Mouse (Mus musculus): ENCODE measurements at regions not wholly inside any gene's neighbourhood (a gene's known extent, or its start where the extent isn't known, plus 50 kb on each side); places are given as distances from the start of the nearest gene placed in this dataset.

DNA sequence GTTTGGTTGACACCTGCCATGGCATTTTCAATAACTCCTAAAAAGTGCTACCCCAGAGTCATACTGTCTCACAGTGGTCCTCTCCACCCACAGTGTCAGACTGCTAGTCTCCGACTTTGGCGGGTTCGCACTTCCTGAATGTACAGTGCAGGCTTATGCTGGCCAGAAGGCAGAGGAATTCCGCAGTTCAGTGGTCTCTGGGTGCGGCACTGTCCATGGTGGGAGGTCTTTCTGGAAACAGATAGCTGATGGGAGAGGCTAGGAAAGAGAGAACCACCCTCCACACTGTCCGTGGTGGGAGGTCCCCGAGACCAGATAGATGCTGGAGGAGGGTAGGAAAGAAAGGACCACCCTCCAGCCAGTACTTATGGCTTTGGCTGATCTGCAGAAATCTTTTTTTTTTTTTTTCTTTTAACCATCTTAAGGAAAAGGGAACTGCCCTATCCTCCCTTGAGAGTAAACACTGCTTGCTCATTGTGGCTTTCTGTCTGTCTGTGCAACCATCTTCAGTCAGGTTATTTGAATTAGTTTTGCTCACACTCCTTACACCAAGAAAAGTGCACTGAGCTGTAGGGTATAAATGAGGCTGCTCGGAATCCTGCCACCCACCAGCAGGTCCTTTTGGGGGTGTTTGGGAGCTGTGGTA is 227.2 kb downstream of the Kcnrg start:
- DNase-seq: no peak

DNA sequence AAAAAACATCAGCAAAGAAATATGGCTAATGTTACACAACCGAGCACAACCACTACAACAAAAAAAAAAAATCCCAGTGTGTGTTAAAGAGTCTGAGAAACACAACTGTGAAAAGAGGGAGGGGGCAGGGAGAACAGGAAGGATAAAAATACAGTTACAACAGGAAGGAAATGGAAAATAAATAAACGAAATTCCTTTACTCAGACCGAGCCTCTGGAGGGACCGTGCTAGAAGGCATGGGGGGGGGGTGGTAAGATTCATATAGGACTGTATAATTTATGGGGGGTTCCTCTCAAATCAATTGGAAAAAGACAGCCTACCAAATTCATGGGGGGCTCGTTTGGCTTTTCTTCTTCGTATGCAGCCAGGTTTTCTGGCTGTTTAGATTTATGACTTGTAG is 228.5 kb downstream of the Kcnrg start:
- no peak for DNase-seq

DNA sequence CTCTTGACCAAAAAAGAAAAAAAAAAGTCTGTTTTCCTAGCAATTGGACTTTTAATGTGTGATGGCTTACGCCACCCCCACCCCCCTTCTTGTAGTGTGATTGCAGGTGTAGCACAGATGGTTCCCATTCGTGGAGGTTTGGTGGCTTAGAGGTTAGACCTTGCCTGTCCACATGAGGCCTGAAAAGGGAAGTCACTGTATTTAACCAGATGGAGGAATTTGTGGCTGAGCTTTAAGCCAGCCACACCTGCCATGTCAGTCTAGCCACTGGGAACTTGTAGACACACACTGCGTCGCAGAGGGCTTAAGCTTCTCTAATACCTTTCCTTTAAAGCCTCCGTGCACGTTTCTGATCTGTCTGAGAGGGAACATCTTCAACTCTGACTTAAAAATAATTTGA is 229.0 kb downstream of the Kcnrg start:
- DNase-seq: no peak

DNA sequence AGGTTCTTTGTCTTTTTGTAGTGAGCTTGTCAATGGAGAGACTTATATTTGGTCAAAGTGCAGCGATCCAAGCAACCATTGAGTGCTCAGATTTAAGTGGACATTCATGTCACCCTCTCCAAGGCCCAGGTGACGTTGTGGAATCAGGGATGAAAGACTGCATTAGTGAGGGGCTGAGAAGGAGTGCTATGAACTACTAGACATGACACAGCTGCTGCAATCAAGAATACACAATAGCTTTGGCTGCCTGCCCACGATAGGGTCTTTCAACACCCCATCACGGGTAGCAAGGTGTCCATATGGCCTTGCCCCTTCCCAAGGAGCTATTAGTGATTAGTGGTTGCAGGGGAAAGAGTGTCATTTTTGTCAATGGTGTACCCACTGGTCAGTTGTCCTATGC is 229.7 kb downstream of the Kcnrg start:
- DNase-seq: no peak

GRCm38 (mm10) chr14:61837851-61838250 is 230.6 kb downstream of the Kcnrg start:
- DNase-seq: no peak

DNA sequence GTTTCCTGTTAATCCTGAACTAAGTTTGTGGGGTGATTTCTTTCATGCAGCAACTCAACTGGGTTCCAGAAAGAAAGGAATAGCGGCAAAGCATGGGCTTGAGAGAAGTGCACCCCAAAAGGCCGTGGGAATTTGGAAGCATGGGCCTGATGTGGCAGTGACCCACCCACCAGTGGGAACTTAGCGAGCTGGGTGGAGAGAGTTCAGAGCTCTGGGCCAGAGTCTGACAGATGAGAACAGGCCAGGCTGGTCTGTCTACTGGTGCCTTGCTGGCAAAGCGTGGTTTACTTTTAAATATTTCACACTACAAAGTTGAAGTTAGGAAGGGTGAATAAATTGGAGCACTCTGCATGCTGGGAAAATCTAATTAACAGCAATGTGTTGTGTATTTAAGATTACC is 235.2 kb downstream of the Kcnrg start:
- no peak for DNase-seq

DNA sequence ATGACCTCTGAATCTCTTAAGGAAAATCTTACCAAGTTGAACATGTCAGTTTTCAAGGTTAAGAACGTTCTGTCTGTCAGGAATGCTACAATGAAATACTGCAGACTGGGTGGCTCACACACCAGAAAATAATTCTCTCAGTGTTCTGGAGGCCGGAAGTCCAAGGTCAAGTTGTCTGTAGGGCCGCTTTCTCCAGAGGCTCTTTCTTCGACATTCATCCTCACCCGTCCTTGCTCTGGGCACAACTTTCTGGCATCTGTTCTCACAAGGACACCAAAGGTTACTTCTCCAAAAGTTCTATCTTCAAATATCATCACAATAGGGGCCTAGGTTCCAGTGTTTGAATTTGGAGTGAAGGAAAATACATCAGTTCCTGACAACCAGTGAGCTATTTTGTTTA is 239.2 kb downstream of the Kcnrg start:
- no peak for DNase-seq

DNA sequence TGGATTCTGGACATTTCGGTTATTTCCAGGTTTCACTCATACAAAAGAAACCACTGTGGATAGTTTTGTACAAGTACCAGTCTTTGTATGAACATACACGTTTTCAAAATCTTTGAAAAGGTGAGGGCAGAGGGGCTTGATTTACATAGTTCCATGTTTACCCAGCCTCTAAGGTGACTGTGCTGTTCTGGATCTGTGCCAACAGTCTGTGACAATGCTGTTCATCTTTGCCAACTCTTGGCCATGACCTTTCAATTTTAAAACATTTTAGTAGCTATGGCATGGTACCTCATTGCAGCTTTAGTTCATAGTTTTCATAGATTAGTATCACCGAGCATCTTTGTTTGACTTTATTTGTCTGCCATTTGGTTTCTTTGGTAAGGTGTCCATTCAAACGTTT is 243.0 kb downstream of the Kcnrg start:
- no peak for DNase-seq

- DNase-seq: no peak
Measured at GRCm38 (mm10) chr14:61857616-61858015, 250.4 kb downstream of the Kcnrg start.

DNA sequence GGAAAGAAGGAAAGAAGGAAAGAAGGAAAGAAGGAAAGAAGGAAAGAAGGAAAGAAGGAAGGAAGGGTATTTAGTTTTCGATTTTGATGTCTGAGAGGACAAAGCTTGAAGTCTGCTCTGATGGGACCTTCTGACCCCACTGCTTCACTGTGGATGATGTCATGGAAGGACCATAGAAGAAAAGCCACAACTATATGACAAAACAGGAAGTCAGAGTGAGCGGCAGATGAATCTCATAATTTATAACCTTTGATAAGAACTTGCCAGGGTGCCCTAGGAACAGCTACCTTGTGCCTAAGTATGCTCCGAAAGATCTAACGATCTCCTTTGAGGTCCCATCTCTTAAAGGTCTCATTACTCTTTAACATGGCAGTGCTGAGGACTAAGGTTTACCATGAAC is 253.4 kb downstream of the Kcnrg start:
- DNase-seq: no peak

- no peak for DNase-seq
Measured at GRCm38 (mm10) chr14:61861357-61861958, 254.2 kb downstream of the Kcnrg start.

DNA sequence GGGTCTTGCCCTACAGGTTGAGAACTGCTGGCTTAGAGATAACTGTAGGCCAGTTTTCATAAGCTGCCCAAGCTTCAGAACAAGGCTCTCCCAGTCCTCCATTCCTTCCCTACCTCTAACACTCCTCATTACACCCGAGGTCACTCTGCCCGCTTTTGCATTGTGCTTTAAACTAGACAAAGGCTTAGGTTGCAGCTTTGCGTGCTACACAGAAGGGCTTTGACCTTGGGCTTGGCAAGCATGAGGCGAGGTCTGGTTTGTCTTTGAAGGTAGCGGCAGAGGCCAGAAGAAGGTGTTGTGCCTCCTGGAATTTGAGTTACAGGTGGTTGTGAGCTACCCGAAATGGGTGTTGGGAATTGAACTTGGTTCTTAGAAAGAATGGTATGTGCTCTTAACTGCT is 255.7 kb downstream of the Kcnrg start:
- no peak for DNase-seq

- no peak for DNase-seq
Measured at GRCm38 (mm10) chr14:61863475-61863874, 256.2 kb downstream of the Kcnrg start.

DNA sequence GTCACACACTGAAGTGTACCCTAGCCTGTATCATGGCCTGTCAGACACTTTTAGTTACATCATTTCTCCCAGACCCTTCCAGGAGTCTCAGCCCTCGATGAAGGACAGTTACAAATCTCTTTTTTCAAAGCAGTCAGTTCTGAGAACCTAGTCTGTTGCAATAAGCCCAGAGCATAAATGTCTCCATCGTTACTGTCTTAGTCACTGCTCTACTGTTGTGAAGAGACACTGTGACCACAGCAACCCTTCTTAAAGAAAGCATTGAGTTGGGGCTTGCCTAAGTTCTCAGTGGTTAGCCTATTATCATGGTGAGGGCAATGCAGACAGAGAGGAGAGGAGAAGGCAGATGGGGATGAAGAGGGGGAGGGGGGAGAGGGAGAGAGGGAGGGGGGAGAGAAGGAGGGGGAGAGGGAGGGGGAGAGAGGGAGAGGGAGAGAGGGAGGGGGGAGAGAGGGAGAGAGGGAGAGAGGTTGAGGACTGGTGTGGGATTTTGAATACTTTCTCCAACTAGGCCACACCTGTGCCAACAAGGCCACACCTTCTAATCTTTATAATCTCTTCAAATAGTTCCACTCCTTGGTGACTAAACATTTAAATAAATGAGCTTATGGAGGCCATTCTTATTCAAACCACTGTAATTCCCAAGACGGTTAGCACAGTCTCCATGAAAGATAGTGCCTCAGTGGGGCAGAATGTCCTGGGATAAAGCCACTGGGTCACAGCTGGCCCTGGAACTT is 259.4 kb downstream of the Kcnrg start:
- no peak for DNase-seq

DNA sequence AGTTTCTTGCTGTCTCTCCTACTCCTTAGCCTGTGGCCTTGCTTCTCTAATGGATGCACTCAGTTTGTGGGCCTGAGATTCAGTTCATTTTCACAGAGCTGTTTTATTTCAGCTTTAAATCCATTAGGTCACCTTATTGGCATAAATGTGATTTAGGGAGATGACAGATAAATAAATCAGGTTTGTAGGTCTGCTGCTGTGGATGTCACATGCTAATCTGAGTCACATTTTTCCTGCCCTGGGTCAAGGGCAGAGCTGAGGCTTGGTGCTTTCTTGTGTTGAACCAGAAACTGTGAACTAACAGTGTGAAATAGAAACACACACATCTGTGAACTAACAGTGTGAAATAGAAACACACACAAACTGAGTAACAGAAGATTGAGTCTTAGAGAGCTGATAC is 266.9 kb downstream of the Kcnrg start:
- DNase-seq: no peak

- DNase-seq: no peak
Measured at GRCm38 (mm10) chr14:61879416-61879815, 272.2 kb downstream of the Kcnrg start.

DNA sequence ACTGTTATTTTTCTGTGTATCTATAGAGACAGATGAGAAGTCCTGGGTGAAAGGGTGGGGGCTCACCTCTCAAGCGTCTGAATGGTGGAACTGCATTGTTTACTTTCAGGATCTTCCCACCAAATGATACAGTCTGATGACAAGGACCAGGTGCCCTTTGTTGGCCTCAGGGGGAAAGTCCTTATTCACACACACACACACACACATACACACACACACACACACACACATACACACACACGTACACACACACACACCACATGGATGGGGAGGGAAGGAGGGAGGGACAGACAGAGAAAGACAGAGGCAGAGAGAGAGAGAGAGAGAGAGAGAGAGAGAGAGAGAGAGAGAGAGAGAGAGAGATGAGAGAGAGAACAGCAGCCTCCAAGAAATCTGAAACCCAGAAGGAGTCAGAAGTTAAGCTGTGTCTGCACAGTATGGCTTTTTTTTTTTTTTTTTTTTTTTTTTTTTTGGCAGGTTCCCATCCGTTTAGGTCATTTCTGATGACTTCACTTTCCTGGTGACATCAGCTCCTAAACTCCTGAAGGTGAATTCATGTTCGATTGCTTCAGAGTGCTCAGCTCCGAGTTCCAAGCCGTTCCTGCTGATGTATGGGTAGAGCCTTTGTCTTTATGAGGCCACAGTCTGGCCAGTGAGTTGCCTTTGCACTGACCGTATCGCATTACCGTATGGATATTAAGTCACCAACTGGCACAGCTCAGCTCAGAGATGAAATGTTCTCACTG is 273.4 kb downstream of the Kcnrg start:
- no peak for DNase-seq

DNA sequence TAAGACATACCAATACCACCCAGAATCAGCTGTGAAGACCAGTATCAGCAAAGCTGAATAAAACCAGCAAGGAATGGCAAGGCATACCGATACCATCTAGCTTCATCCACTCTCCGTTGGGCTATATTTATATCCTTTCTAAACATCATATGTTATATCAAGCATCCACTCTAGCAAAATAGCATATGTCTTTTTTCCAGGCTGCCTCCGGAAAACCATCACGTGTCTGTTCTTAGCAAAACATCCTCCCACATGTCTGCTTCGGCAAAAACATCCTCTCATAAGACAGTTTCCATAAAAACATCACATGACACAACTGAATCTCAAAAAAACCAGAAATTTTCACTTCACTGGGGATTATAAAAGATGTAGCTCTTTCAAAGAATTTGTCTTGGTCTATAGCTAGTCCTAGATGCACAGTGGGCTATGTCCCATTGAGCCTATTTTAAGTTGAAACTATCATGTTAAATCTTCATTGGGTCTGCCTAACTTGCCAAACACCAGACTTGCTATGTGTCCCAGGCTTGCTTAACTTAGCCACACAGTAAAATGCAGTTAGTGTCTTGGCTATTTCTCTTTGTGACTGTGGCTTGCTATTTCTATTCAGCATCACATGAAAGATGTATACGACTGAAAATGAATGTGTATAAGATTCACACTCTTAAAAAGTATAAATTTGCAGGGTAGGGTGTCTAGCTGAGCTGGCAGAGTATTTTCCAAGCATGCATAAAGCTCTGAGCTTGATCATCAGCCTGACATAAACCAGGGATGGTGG is 278.2 kb downstream of the Kcnrg start:
- no peak for DNase-seq

DNA sequence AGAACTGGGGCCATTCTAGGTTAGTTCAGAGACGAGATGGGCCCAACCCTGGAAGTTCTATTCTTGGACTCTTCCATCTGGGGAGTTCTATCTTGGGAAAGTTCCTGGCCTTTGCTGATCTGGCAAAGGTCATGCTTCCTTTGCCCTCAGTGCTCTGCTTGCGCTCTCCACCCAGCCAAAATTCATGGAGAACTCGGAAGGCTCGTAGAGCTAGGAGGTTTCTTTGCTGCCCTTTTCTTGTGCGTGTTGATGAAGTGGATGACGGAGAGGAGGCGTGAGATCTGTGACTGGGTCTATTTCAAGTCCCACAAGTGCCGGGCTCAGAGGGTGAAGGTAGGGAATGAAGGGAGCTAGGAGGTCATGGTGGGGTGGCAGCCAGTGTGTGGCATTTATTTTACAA is 282.4 kb downstream of the Kcnrg start:
- DNase-seq: no peak

- DNase-seq: no peak
Measured at GRCm38 (mm10) chr14:61893786-61894185, 286.5 kb downstream of the Kcnrg start.

DNA sequence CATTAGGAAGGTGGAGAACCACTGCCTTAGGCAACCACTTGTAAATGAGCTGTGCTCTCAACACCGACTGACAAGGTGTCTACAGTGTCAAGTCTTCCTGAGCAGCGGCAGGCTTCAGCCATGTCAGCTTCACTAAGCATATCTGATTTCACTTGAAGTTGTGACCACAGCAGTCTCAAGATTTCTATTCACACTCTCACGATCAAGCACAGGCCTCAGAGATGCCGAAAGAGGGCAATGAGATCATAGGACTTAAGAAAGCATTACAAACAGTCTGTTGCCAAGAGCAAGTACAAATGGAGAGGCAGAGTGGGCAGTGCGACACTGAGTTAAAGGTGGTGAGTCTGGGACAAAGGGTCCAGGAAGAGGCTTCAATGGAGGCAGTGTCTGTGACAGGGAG is 289.6 kb downstream of the Kcnrg start:
- no peak for DNase-seq

GRCm38 (mm10) chr14:61898664-61899063 is 291.4 kb downstream of the Kcnrg start:
- DNase-seq: no peak

All from cerebellum, adult 11 months (tissue).